Mouse (Mus musculus) small intestine, adult 2 months (tissue): ENCODE data around the gene Nr2e1.

ENCODE experiments used
- CTCF ChIP-seq: fragments of 200-500 bp; IDR thresholded peaks from 2 replicates; pipeline ENCODE4 v1.5.1; 2012; ENCODE audit warnings: low read depth, mild to moderate bottlenecking, control low read depth, inconsistent platforms, low read length, moderate library complexity, mixed read lengths; ENCODE audit not compliant: insufficient replicate concordance, insufficient read length; ENCODE audit errors: extremely low read depth
- POLR2A ChIP-seq: fragments of 200-500 bp; IDR thresholded peaks from 2 replicates; pipeline ENCODE4 v1.6.1; 2012; ENCODE audit warnings: low read depth, mild to moderate bottlenecking, control low read depth, inconsistent platforms, low read length, moderate library complexity

DNA sequence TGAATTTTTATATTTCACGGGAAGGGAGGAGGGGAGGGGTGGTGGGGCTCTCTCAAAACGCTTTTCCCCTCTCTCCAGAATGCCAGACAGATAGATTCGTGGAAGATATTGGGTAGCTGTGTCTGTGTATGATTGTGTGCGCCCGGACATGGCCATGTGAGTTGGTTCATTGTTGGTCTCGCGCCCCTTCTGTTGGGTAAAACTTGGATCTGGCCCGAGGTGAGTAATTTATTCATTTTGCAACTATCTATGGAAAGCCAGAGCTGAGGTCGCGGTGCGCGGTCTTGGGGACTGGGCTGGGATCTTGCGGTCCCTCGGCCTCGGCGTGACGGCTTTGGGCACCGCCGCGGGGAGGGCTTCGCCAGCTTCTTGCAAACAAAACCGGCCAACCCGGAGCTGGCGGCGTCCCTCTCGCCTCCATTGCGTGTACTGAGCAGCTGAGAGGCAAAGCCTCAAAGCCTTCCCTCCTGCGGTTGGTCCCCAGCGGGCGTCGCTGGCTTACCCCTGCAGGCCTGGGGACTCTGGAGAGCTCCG is 537 bp upstream of the Nr2e1 start:
- TF ChIP-seq POLR2A (no peak), CTCF (no peak)
